21 mouse cellular contexts compared by ENCODE assay signal in genomic region chr1:88949911-88950310, GRCm38 (mm10).
DNase-seq lines count a peak whose midpoint lies in the region; TF ChIP-seq lines count a peak whose summit lies in the region.
"Had no signal": no experiment of that assay in that cellular context is flagged by ENCODE, and none has a peak within 500 bp of the region (broad histone marks: within the 10 kb centered on the region; RNA-seq: fewer than 3 reads in every experiment).

No protein-coding gene starts in this region.

- no peaks in the 10 kb centered on the region for H3K36me3 ChIP-seq in heart, embryonic 10.5 days
- no peaks in the 10 kb centered on the region for H3K36me3 ChIP-seq in forebrain, embryonic 10.5 days (replicated peaks)
- H3K36me3 ChIP-seq: embryonic facial prominence, embryonic 12.5 days; G1E; hindbrain, embryonic 10.5 days had no signal

- 82% methylated on average over 1 of the region's 1 CpGs for WGBS in heart, embryonic 10.5 days
- WGBS in forebrain, embryonic 10.5 days: 79% methylated on average over 1 of the region's 1 CpGs

- no peaks in the 10 kb centered on the region for H3K27me3 ChIP-seq in heart, embryonic 10.5 days (ENCODE audit: insufficient read depth, poor library complexity, severe bottlenecking)
- H3K27me3 ChIP-seq in forebrain, embryonic 10.5 days (ENCODE audit: poor library complexity, severe bottlenecking): no peaks in the 10 kb centered on the region
- H3K27me3 ChIP-seq: embryonic facial prominence, embryonic 12.5 days; forebrain, embryonic 13.5 days had no signal

- H3K4me1 ChIP-seq in heart, embryonic 10.5 days: no peaks in the 10 kb centered on the region
- H3K4me1 ChIP-seq in embryonic fibroblast, embryonic 13.5 days (ENCODE audit: control insufficient read depth, insufficient read depth, low read length): peaks cover 3% of the 10 kb centered on the region; the same call in 1 of the 2 replicates
- 0 out of 2 replicates have a peak, but pooled peaks cover 2% of the 10 kb centered on the region for H3K4me1 ChIP-seq in forebrain, embryonic 10.5 days
- H3K4me1 ChIP-seq: embryonic facial prominence, embryonic 12.5 days; forebrain, embryonic 13.5 days; hindbrain, embryonic 10.5 days had no signal

- DNase-seq in gastrocnemius, postnatal 25 days: peak; percentile 23
- no peak for DNase-seq in gastrocnemius, adult 18-20 months (ENCODE audit: low spot score)
- DNase-seq in heart, postnatal 4 days: peak; percentile 43
- DNase-seq in heart, embryonic 10.5 days (ENCODE audit: low spot score): no peak
- peak; percentile 32 for DNase-seq in R1 (ENCODE audit: low read depth, low spot score)
- DNase-seq in frontal cortex, postnatal 14 days (ENCODE audit: low spot score in 2 of 2): no peak
- no peak for DNase-seq in forebrain, embryonic 10.5 days (ENCODE audit: extremely low spot score, low spot score)
- DNase-seq: adrenal gland, adult 2 months; adrenal gland, postnatal 25 days; cerebellum, adult 11-12 months; cerebellum, adult 9-11 months; embryo, embryonic 11 days; forebrain, postnatal 0 days; gastrocnemius, postnatal 10 days; kidney, adult 8-10 months had no signal

- no peak overlapping the region for H3K4me3 ChIP-seq in heart, embryonic 10.5 days
- no peak overlapping the region for H3K4me3 ChIP-seq in embryonic fibroblast, embryonic 13.5 days (ENCODE audit: insufficient read depth, low read length)
- no peak overlapping the region for H3K4me3 ChIP-seq in forebrain, embryonic 10.5 days
- H3K4me3 ChIP-seq: embryonic facial prominence, embryonic 12.5 days; forebrain, embryonic 13.5 days; hindbrain, embryonic 10.5 days had no signal

- no peak for TF ChIP-seq CTCF in embryonic fibroblast, embryonic 13.5 days (IDR thresholded peaks at IDR 0.05; ENCODE audit: borderline replicate concordance, insufficient read depth, low read length)

- H3K27ac ChIP-seq in heart, embryonic 10.5 days: no peak overlapping the region
- H3K27ac ChIP-seq in embryonic fibroblast, embryonic 13.5 days (ENCODE audit: insufficient read depth, low read length): 0 out of 2 replicates have a peak overlapping the region, but pooled peaks have one; percentile 29
- no peak overlapping the region for H3K27ac ChIP-seq in forebrain, embryonic 10.5 days
- H3K27ac ChIP-seq: embryonic facial prominence, embryonic 12.5 days; forebrain, embryonic 13.5 days; hindbrain, embryonic 10.5 days; hindbrain, embryonic 14.5 days had no signal

- TF ChIP-seq POLR2A in embryonic fibroblast, embryonic 13.5 days (IDR thresholded peaks at IDR 0.05; ENCODE audit: low read depth, low read length): no peak

- H3K9me3 ChIP-seq in heart, embryonic 10.5 days: peaks cover 5% of the 10 kb centered on the region; the same call in 1 of the 2 replicates
- peaks cover 5% of the 10 kb centered on the region; the same call in 1 of the 2 replicates for H3K9me3 ChIP-seq in forebrain, embryonic 10.5 days
- H3K9me3 ChIP-seq: embryonic facial prominence, embryonic 12.5 days had no signal

Comparison
In these comparisons a context has a peak if more than half of its experiments do, and no peak if none do; other contexts are left out.
1. DNase-seq: peak in gastrocnemius, postnatal 25 days (single experiment), heart, postnatal 4 days (single experiment) and R1 (single experiment); none in gastrocnemius, adult 18-20 months (single experiment), heart, embryonic 10.5 days (single experiment), frontal cortex, postnatal 14 days (0 of 2) and forebrain, embryonic 10.5 days (single experiment).